Mouse (Mus musculus) liver, embryonic 16.5 days (tissue): ENCODE data around the gene Ccdc163. TPM values are rescaled to one million over a fixed set of nuclear protein-coding genes. Genes with fewer than 3 reads are reported as not detected.

Experiments used
- ATAC-seq: fragments of 200-750 bp; cut with Nextera tagmentation; 2 replicates; pipeline ENCODE4 v1.8.0; 2017; ENCODE audit warnings: low read depth, mild to moderate bottlenecking, moderate number of reproducible peaks, moderate library complexity
- H3K27ac ChIP-seq: fragments of 300-500 bp; sonication (generic); 2 replicates; pipeline ENCODE4 v1.5.1; 2014; ENCODE audit warnings: mild to moderate bottlenecking, low read length
- H3K27me3 ChIP-seq: fragments of 300-500 bp; sonication (generic); 2 replicates; pipeline ENCODE4 v1.6.1; 2014; ENCODE audit warnings: low read depth, low read length, mixed read lengths; ENCODE audit not compliant: control insufficient read depth, insufficient read depth
- H3K36me3 ChIP-seq: fragments of 300-500 bp; sonication (generic); 2 replicates; pipeline ENCODE4 v1.6.1; 2014; ENCODE audit warnings: mild to moderate bottlenecking; ENCODE audit not compliant: control insufficient read depth, insufficient read depth
- H3K4me1 ChIP-seq: fragments of 300-500 bp; sonication (generic); 2 replicates; pipeline ENCODE4 v1.6.1; 2014; ENCODE audit warnings: low read depth, low read length, mixed read lengths; ENCODE audit not compliant: control insufficient read depth
- H3K4me2 ChIP-seq: fragments of 300-500 bp; sonication (generic); 2 replicates; pipeline ENCODE4 v1.6.1; 2014; ENCODE audit warnings: low read depth, low read length, mixed read lengths
- H3K4me3 ChIP-seq: fragments of 300-500 bp; sonication (generic); 2 replicates; pipeline ENCODE4 v1.5.1; 2014; ENCODE audit warnings: low read depth, mild to moderate bottlenecking, low read length
- H3K9ac ChIP-seq: fragments of 300-500 bp; sonication (generic); 2 replicates; pipeline ENCODE4 v1.6.1; 2014; ENCODE audit warnings: low read depth, low read length
- H3K9me3 ChIP-seq: fragments of 300-500 bp; sonication (generic); replicated peaks from 2 replicates; pipeline ENCODE4 v1.6.1; 2016; ENCODE audit warnings: low read length; ENCODE audit not compliant: control insufficient read depth
- WGBS: fragments of 180-500 bp; shearing (Covaris S2); extraction: QIAGEN DNeasy Blood & Tissue Kit; methylation state at CpG from one replicate; pipeline ENCODE4 v1.1.7; 2014; ENCODE audit not compliant: insufficient replicate concordance; 5-methylcytosine and 5-hydroxymethylcytosine counted together
- polyA plus RNA-seq: library from polyadenylated mRNA; unstranded; fragments of >200 nt; fragmentation: Nextera tagmentation; extraction: Ambion mirVana; gene quantifications from 2 replicates; pipeline ENCODE4 v1.2.1, GENCODE M21; 2015

Ccdc163 gene
- polyA plus RNA-seq, 1 experiment from 2014 or later, result 12.4 TPM

DNA sequence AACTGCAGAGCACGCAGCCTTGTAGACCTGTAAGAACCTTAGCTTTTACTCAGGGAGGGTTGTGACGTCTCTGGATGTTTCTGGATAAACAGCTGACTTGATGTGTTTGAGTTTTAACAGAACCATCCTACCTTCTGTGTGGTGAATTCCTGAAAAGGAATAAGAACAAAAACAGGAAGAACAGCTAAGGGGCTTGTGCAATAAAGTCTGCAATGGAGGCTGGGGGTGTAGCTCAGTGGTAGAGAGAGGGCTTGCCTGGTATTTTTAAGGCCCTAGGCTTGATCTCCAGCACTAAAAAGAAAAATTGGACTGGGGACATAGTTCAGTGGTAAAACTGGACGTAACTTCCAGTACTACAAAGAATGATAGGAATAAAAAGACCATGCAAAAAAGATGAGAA is 68.8 kb downstream of the Ccdc163 start:
- 63% methylated on average over 3 of the region's 3 CpGs for WGBS
- ATAC-seq, result no peak
- H3K36me3 ChIP-seq, result no peaks in the 10 kb centered on the region
- H3K4me2 ChIP-seq, result no peak overlapping the region
- no peak overlapping the region for H3K27ac ChIP-seq
- H3K9me3 ChIP-seq, result no peaks in the 10 kb centered on the region
- H3K4me1 ChIP-seq, result no peaks in the 10 kb centered on the region
- H3K4me3 ChIP-seq, result no peak overlapping the region
- no peaks in the 10 kb centered on the region for H3K27me3 ChIP-seq
- no peak overlapping the region for H3K9ac ChIP-seq

DNA sequence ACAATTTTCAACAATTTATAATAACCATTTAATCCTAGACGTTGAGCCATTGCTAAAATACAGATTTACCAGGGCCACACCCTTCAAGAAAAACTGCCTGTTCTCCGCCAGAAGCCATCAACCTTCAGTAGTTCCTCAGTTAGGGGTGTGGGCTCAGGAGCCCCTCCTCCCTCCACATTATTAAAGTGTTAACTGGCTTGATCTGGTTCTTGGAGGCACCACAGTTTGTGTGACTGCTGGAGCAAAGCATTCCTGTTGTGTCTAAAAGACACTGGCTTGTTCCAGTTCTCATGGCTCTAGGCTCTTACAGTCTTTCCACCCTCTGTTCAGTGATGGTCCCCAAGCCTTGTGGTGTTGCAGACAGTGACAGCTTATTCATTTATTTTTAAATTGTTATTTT is 72.2 kb downstream of the Ccdc163 start:
- Histone ChIP-seq H3K27me3 (no peaks in the 10 kb centered on the region), H3K4me2 (no peak overlapping the region), H3K36me3 (no peaks in the 10 kb centered on the region), H3K9me3 (no peaks in the 10 kb centered on the region), H3K4me1 (no peaks in the 10 kb centered on the region), H3K9ac (no peak overlapping the region), H3K27ac (no peak overlapping the region), H3K4me3 (no peak overlapping the region)
- ATAC-seq, result no peak
- 46% methylated on average over 2 of the region's 2 CpGs for WGBS

GRCm38 (mm10) chr4:116781366-116781765 is 73.1 kb downstream of the Ccdc163 start:
- Histone ChIP-seq H3K4me1 (no peaks in the 10 kb centered on the region), H3K9me3 (no peaks in the 10 kb centered on the region), H3K27ac (no peak overlapping the region), H3K4me3 (no peak overlapping the region), H3K9ac (no peak overlapping the region), H3K4me2 (no peak overlapping the region), H3K27me3 (no peaks in the 10 kb centered on the region), H3K36me3 (no peaks in the 10 kb centered on the region)
- 15% methylated on average over 2 of the region's 2 CpGs for WGBS
- ATAC-seq, result no peak

GRCm38 (mm10) chr4:116782171-116782570 is 73.9 kb downstream of the Ccdc163 start:
- WGBS, result 60% methylated on average over 8 of the region's 8 CpGs
- no peak for ATAC-seq
- no peaks in the 10 kb centered on the region for H3K9me3 ChIP-seq
- no peak overlapping the region for H3K27ac ChIP-seq
- no peaks in the 10 kb centered on the region for H3K27me3 ChIP-seq
- H3K9ac ChIP-seq, result no peak overlapping the region
- no peaks in the 10 kb centered on the region for H3K36me3 ChIP-seq
- H3K4me3 ChIP-seq, result no peak overlapping the region
- no peaks in the 10 kb centered on the region for H3K4me1 ChIP-seq
- H3K4me2 ChIP-seq, result no peak overlapping the region

DNA sequence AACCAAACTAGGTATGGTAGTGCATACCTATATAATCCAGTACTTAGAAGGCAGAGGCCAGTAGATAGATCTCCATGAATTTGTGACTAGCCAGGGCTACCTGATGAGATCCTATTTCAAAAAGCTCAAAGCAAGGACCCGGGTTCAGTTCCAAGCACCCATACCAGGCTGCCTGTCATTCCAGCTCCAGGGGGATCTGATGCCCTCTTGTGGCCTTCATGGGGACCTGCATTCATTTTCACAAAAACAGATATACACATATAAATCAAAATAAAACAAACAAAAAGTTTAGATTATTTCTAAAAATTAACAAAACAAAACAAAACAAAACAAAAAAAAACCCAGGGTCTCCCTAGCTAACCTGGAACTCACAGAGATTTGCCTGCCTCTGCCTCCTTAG is 78.3 kb downstream of the Ccdc163 start:
- ATAC-seq, result no peak
- Histone ChIP-seq H3K4me1 (no peaks in the 10 kb centered on the region; the same call in 1 of the 2 replicates), H3K27ac (no peak overlapping the region), H3K36me3 (no peaks in the 10 kb centered on the region), H3K4me2 (no peak overlapping the region), H3K4me3 (no peak overlapping the region), H3K9ac (no peak overlapping the region), H3K27me3 (no peaks in the 10 kb centered on the region), H3K9me3 (no peaks in the 10 kb centered on the region)
- 85% methylated on average over 1 of the region's 1 CpGs for whole genome bisulfite sequencing

DNA sequence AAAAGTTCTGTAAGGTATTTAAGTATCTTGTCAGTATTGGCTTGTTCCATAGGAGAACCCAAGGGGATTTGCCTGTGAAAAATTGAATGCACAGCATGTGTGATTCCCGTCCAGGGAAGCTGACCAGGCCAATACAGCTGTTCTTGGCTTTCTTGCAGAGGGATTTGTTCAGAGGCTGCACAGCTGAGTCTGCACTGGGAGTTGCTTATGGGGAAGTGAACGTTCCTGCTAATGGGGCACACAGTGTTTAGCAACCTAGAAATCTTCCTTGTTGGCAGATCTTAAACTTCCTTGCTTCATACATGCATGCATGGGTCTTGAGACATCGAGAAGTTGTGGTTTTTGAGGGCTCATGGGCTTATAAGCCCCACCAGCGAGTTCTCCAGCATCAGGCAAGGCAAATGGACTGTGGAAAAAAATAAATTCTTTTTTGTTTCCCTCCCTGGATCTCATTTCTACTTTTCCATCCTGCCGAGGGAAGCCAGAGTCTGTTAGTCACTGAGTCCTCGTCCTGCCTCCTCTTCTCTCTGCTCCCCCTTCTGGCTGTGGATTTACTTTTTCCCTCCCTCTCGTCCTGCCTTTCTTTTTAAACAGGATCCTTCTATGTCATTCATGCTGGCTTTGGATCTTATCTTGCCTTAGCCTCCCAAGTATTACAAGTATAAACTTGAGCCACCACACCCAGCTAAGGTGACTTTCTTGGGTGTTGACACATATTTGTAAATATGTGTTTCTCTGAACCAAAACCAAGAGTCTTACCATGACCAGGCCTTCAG is 79.9 kb downstream of the Ccdc163 start:
- no peaks in the 10 kb centered on the region; the same call in 1 of the 2 replicates for H3K4me1 ChIP-seq
- WGBS, result 20% methylated on average over 7 of the region's 7 CpGs
- H3K27me3 ChIP-seq, result no peaks in the 10 kb centered on the region
- H3K4me2 ChIP-seq, result no peak overlapping the region
- H3K9ac ChIP-seq, result no peak overlapping the region
- no peaks in the 10 kb centered on the region for H3K36me3 ChIP-seq
- H3K27ac ChIP-seq, result peak overlapping the region; percentile 41; the same call in 1 of the 2 replicates
- ATAC-seq, result peak; percentile 47
- H3K4me3 ChIP-seq, result no peak overlapping the region
- H3K9me3 ChIP-seq, result no peaks in the 10 kb centered on the region

- no peak overlapping the region for H3K4me3 ChIP-seq
- H3K4me2 ChIP-seq, result no peak overlapping the region
- H3K4me1 ChIP-seq, result no peaks in the 10 kb centered on the region; the same call in 1 of the 2 replicates
- 13% methylated on average over 3 of the region's 3 CpGs for WGBS
- no peaks in the 10 kb centered on the region for H3K9me3 ChIP-seq
- no peak overlapping the region for H3K9ac ChIP-seq
- H3K27ac ChIP-seq, result peak overlapping the region; percentile 41; the same call in 1 of the 2 replicates
- H3K27me3 ChIP-seq, result no peaks in the 10 kb centered on the region
- ATAC-seq, result no peak
- H3K36me3 ChIP-seq, result no peaks in the 10 kb centered on the region
Observed at GRCm38 (mm10) chr4:116788956-116789355, 80.6 kb downstream of the Ccdc163 start.

GRCm38 (mm10) chr4:116792453-116792852 is 84.1 kb downstream of the Ccdc163 start:
- H3K4me2 ChIP-seq, result no peak overlapping the region
- H3K36me3 ChIP-seq, result no peaks in the 10 kb centered on the region
- H3K27ac ChIP-seq, result no peak overlapping the region
- 77% methylated on average over 8 of the region's 8 CpGs for WGBS
- H3K4me3 ChIP-seq, result no peak overlapping the region
- no peaks in the 10 kb centered on the region for H3K27me3 ChIP-seq
- no peak overlapping the region for H3K9ac ChIP-seq
- no peaks in the 10 kb centered on the region for H3K9me3 ChIP-seq
- ATAC-seq, result no peak
- H3K4me1 ChIP-seq, result no peaks in the 10 kb centered on the region; the same call in 1 of the 2 replicates

GRCm38 (mm10) chr4:116794273-116794672 is 86.0 kb downstream of the Ccdc163 start:
- Histone ChIP-seq H3K36me3 (no peaks in the 10 kb centered on the region), H3K9me3 (no peaks in the 10 kb centered on the region), H3K4me2 (no peak overlapping the region), H3K4me1 (no peaks in the 10 kb centered on the region), H3K27ac (no peak overlapping the region), H3K4me3 (no peak overlapping the region), H3K9ac (no peak overlapping the region), H3K27me3 (no peaks in the 10 kb centered on the region)
- no peak for ATAC-seq
- 64% methylated on average over 2 of the region's 2 CpGs for WGBS
